Mouse (Mus musculus) neural tube, embryonic 14.5 days (tissue): ENCODE results near the gene Cnn3. TPM values are rescaled to one million over a fixed set of nuclear protein-coding genes. Genes with fewer than 3 reads are reported as not detected.

Source experiments
- ATAC-seq: fragments of 200-750 bp; cut with Nextera tagmentation; 2 replicates; pipeline ENCODE4 v1.8.0; 2017; ENCODE audit warnings: low read depth, mild to moderate bottlenecking, moderate TSS enrichment, moderate library complexity
- H3K27ac ChIP-seq: fragments of 300-500 bp; sonication (generic); 2 replicates; pipeline ENCODE4 v1.5.1; 2014; ENCODE audit warnings: low read depth, mild to moderate bottlenecking, control low read depth, low read length, moderate library complexity, mixed read lengths
- H3K27me3 ChIP-seq: fragments of 300-500 bp; sonication (generic); 2 replicates; pipeline ENCODE4 v1.6.1; 2014; ENCODE audit warnings: low read length; ENCODE audit not compliant: control insufficient read depth, insufficient read depth
- H3K36me3 ChIP-seq: fragments of 300-500 bp; sonication (generic); 2 replicates; pipeline ENCODE4 v1.6.1; 2014; ENCODE audit warnings: low read length, mixed read lengths; ENCODE audit not compliant: control insufficient read depth, insufficient read depth
- H3K4me1 ChIP-seq: fragments of 300-500 bp; sonication (generic); 2 replicates; pipeline ENCODE4 v1.6.1; 2014; ENCODE audit warnings: low read length; ENCODE audit not compliant: control insufficient read depth, insufficient read depth
- H3K4me2 ChIP-seq: fragments of 300-500 bp; sonication (generic); 2 replicates; pipeline ENCODE4 v1.6.1; 2014; ENCODE audit warnings: mild to moderate bottlenecking, low read depth, low read length, control low read depth
- H3K4me3 ChIP-seq: fragments of 300-500 bp; sonication (generic); 2 replicates; pipeline ENCODE4 v1.5.1; 2014; ENCODE audit warnings: low read depth, low read length, control low read depth, mixed read lengths
- H3K9ac ChIP-seq: fragments of 300-500 bp; sonication (generic); replicated peaks from 2 replicates; pipeline ENCODE4 v1.6.1; 2014; ENCODE audit warnings: low read depth, mild to moderate bottlenecking, control low read depth, low read length, mixed read lengths
- H3K9me3 ChIP-seq: fragments of 300-500 bp; sonication (generic); 2 replicates; pipeline ENCODE4 v1.6.1; 2016; ENCODE audit warnings: low read length; ENCODE audit not compliant: control insufficient read depth
- WGBS: fragments of 180-500 bp; shearing (Covaris S2); extraction: QIAGEN DNeasy Blood & Tissue Kit; methylation state at CpG from one replicate; pipeline ENCODE4 v1.1.7; 2014; 5-methylcytosine and 5-hydroxymethylcytosine counted together
- polyA plus RNA-seq: library from polyadenylated mRNA; unstranded; fragments of >200 nt; fragmentation: Nextera tagmentation; extraction: Ambion mirVana; gene quantifications from 2 replicates; pipeline ENCODE4 v1.2.1, GENCODE M21; 2014

Cnn3 gene
- polyA plus RNA-seq, 1 experiment from 2014 or later: 409 TPM

- ATAC-seq: peak; percentile 80
- H3K9ac ChIP-seq: 0 out of 2 replicates have a peak overlapping the region, but pooled peaks have one; percentile 2
Measured at GRCm38 (mm10) chr3:121469185-121469975, 43.1 kb downstream of the Cnn3 start.

DNA sequence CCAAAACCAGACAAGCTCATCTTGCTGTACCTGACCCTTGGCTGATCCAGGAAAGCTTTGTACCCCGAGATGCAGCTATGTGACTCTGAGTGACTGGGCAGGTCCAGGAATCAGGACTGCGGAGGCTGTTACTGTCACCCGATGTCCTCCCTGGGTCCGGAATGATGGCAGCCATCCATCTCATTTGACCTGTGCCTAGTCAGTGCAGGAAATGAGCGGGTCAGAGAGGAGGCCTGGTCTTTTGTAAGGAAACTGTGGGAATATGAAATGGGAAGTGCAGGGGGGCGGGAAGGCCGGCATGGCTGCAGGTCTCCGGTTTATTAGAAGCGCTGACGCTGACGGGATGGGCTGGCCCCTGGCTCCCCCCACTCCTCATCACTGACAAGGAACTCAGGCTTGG is 45.4 kb downstream of the Cnn3 start:
- H3K4me2 ChIP-seq: no peak overlapping the region
- no peak overlapping the region for H3K9ac ChIP-seq
- no peak overlapping the region for H3K27ac ChIP-seq
- WGBS: 63% methylated on average over 11 of the region's 11 CpGs
- H3K36me3 ChIP-seq: no peaks in the 10 kb centered on the region
- no peaks in the 10 kb centered on the region for H3K9me3 ChIP-seq
- H3K4me3 ChIP-seq: no peak overlapping the region
- no peaks in the 10 kb centered on the region for H3K27me3 ChIP-seq
- H3K4me1 ChIP-seq: 0 out of 2 replicates have a peak, but pooled peaks cover 2% of the 10 kb centered on the region
- no peak for ATAC-seq

More at GRCm38 (mm10) chr3:121469185-121469975, 43.1 kb downstream of the Cnn3 start:
- Histone ChIP-seq H3K4me3 (no peak overlapping the region), H3K36me3 (no peaks in the 10 kb centered on the region), H3K4me1 (peaks cover 5% of the 10 kb centered on the region; the same call in 1 of the 2 replicates), H3K27me3 (no peaks in the 10 kb centered on the region), H3K4me2 (peak overlapping the region; percentile 9; the same call in 1 of the 2 replicates), H3K27ac (peak overlapping the region; percentile 52), H3K9me3 (no peaks in the 10 kb centered on the region)
- WGBS: 7% methylated on average over 13 of the region's 13 CpGs

DNA sequence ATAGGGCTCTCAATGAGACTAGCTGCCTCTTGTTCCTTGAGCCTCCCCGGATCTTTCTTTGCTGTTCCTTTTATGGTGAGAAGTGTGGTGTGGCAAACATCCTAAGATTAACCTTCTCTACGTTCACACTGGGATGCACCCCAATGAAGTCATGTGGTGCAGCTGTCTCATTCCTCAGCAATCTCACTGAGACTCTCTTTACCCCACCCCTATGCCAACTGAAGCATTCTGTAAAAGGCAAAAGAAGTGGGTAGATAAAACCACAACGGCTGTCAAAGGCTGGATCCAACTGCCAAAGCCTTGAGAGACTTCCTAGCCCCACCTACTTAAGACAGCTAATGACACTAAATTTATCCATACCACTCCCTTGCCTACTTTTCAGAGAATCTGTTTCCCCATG is 48.4 kb downstream of the Cnn3 start:
- WGBS: 76% methylated on average over 3 of the region's 3 CpGs
- Histone ChIP-seq H3K4me3 (no peak overlapping the region), H3K9me3 (no peaks in the 10 kb centered on the region), H3K4me2 (no peak overlapping the region), H3K27me3 (no peaks in the 10 kb centered on the region), H3K4me1 (no peaks in the 10 kb centered on the region), H3K27ac (no peak overlapping the region), H3K36me3 (no peaks in the 10 kb centered on the region), H3K9ac (no peak overlapping the region)
- no peak for ATAC-seq

DNA sequence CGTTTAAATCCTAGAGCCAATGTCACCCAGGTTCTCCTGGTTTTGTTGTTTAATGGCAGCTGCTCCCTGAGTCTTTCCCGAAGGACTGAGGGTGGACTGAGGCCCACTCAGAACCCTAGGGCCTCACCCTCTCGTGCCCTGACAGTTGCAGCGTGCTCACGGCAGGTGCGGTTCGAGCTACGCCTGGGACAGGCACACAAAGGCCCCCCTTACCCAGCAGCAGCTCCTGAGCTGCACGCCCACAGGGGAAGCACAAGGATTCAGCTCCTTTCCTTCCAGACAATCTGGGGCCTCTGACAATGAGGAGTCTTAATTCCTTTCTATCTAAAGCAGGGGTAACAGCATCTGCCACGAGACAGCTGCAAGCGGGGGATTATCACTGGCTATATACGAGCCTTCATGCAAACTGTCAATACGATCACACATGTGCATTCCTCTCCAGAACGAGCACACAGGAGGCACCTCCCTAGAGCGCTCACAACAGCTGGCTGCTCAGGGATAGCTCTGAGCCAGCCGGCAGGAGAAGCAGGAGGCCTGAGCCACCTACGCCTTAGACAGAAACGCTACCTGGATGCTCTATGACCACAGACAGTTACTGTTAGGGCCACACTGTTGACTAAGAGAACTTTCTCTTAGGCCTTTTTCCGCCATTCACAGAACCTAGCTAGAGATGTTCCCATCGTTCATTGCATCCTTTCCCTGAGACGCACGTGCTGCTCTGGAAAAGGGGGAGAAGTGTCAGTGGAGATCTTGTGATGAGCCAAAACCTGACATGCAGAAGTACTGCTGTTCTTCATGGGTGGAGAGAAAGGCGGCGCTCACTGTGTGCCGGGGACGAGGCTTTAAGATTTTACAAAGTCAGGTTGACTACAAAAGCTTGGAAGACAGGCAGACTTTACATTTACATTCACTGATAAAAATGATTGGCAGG is 54.0 kb downstream of the Cnn3 start:
- Histone ChIP-seq H3K9ac (no peak overlapping the region), H3K27ac (no peak overlapping the region)

GRCm38 (mm10) chr3:121480961-121481436 is 54.7 kb downstream of the Cnn3 start:
- 65% methylated on average over 8 of the region's 8 CpGs for WGBS
- Histone ChIP-seq H3K4me3 (no peak overlapping the region), H3K9me3 (no peaks in the 10 kb centered on the region), H3K4me1 (peaks cover 12% of the 10 kb centered on the region), H3K9ac (no peak overlapping the region), H3K27me3 (no peaks in the 10 kb centered on the region), H3K36me3 (no peaks in the 10 kb centered on the region), H3K4me2 (no peak overlapping the region), H3K27ac (no peak overlapping the region)
- ATAC-seq: no peak

More for the DNA sequence above, 54.0 kb downstream of the Cnn3 start:
- H3K36me3 ChIP-seq: no peaks in the 10 kb centered on the region
- peak; percentile 26; the same call in 1 of the 2 replicates for ATAC-seq
- H3K4me1 ChIP-seq: peaks cover 12% of the 10 kb centered on the region
- H3K9me3 ChIP-seq: no peaks in the 10 kb centered on the region
- no peak overlapping the region for H3K4me2 ChIP-seq
- H3K27me3 ChIP-seq: no peaks in the 10 kb centered on the region
- H3K4me3 ChIP-seq: no peak overlapping the region
- 59% methylated on average over 26 of the region's 26 CpGs for WGBS

GRCm38 (mm10) chr3:121481564-121481963 is 55.3 kb downstream of the Cnn3 start:
- no peaks in the 10 kb centered on the region for H3K27me3 ChIP-seq
- H3K4me1 ChIP-seq: peaks cover 12% of the 10 kb centered on the region
- H3K27ac ChIP-seq: no peak overlapping the region
- H3K4me3 ChIP-seq: no peak overlapping the region
- no peak overlapping the region for H3K4me2 ChIP-seq
- H3K36me3 ChIP-seq: no peaks in the 10 kb centered on the region
- WGBS: 51% methylated on average over 6 of the region's 6 CpGs
- ATAC-seq: no peak
- H3K9me3 ChIP-seq: no peaks in the 10 kb centered on the region
- no peak overlapping the region for H3K9ac ChIP-seq

DNA sequence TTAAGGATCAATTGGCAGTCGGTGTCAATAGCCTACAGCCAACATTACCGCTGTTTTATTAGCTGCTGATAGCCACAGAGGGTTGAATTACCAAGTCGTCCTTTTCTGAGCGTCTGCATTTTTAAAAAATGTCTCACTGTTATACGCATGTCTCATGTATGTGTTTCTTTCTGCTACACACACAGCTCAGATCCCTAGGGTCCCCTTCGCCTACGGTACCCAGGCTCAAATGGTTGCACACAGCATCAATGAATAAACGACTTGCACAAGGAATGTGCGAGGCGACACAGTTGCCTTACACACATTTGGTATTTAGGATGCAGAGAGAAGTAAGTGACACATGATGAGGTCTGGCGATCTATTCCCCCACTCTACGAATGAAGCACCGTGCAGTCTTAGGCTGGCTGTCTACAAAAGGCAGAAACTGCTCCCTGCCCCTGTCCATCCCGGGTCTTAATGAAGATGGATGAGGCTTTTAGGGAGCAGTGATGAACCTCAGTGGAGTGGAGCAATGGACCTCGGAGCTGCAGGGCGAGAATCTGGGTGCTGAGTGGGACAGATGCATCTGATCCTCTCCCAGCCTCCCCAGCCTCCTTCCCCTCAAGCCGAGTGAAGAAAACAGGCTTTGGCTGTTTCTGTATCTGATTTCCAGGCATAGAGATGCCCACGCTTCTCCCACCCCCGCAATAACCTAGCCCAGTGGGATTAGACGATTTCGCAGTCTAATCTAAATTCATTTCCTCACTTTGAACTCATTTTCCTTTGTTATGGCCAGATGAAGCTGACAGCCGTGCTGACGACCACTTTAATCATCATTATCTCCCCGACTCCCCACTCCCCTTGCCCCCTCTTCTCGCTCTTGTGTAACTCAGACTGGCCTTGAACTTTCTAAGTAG is 57.2 kb downstream of the Cnn3 start:
- peak; percentile 57; the same call in 1 of the 2 replicates for ATAC-seq
- H3K27ac ChIP-seq: peak overlapping the region; percentile 4
- no peak overlapping the region for H3K4me3 ChIP-seq

GRCm38 (mm10) chr3:121485201-121485600 is 58.9 kb downstream of the Cnn3 start:
- no peak overlapping the region for H3K4me2 ChIP-seq
- H3K4me1 ChIP-seq: peaks cover 12% of the 10 kb centered on the region
- H3K9me3 ChIP-seq: no peaks in the 10 kb centered on the region
- H3K4me3 ChIP-seq: no peak overlapping the region
- ATAC-seq: no peak
- no peak overlapping the region for H3K9ac ChIP-seq
- H3K27me3 ChIP-seq: no peaks in the 10 kb centered on the region
- no peak overlapping the region for H3K27ac ChIP-seq
- H3K36me3 ChIP-seq: no peaks in the 10 kb centered on the region
- WGBS: 49% methylated on average over 2 of the region's 2 CpGs

More for the DNA sequence above, 57.2 kb downstream of the Cnn3 start:
- peak overlapping the region; percentile 33; the same call in 1 of the 2 replicates for H3K9ac ChIP-seq
- H3K4me2 ChIP-seq: peak overlapping the region; percentile 35; the same call in 1 of the 2 replicates
- no peaks in the 10 kb centered on the region for H3K27me3 ChIP-seq
- H3K4me1 ChIP-seq: peaks cover 12% of the 10 kb centered on the region
- no peaks in the 10 kb centered on the region for H3K9me3 ChIP-seq
- WGBS: 14% methylated on average over 25 of the region's 25 CpGs
- no peaks in the 10 kb centered on the region for H3K36me3 ChIP-seq
